Mouse (Mus musculus) adrenal gland, adult 2 months (tissue): ENCODE measurements around the gene Rbms1. TPM values are rescaled to one million over a fixed set of nuclear protein-coding genes. Genes with fewer than 3 reads are reported as not detected.

ENCODE experiments used
- DNase-seq: peaks from one replicate; pipeline ENCODE4 v3.0.0; 2021
- polyA plus RNA-seq: library from polyadenylated mRNA; depleted of rRNA; stranded (reverse); fragments of >200 nt; gene quantifications from 2 replicates; pipeline ENCODE4 v1.2.3, GENCODE M21; 2012
- total RNA-seq, 2 experiments: library from RNA; stranded (reverse); gene quantifications; 2 replicates each; pipeline ENCODE4 v1.2.3; 2021

The Rbms1 gene
- total and polyA plus RNA-seq, 3 experiments = 58.6 to 119 (median 60.1) TPM

DNA sequence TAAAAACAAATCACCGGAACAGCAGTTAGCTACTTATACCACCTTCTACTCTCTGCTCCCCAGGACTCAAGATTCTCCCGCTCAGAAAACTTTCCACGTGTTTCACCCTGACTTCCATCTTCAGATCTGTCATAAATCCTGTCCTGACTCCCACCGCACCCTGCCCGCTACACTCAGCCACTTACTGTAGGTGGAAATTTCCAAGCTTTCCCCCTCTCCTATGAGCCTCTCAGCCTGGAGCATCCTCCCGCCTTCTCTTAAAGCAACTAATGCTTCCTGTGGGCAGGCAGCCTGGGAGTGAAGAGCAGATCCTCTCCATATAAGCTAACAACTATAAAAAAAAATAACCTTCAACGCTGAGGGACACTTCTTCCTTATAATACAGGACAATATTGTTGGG is 44.6 kb downstream of the Rbms1 start:
- DNase-seq = no peak

DNA sequence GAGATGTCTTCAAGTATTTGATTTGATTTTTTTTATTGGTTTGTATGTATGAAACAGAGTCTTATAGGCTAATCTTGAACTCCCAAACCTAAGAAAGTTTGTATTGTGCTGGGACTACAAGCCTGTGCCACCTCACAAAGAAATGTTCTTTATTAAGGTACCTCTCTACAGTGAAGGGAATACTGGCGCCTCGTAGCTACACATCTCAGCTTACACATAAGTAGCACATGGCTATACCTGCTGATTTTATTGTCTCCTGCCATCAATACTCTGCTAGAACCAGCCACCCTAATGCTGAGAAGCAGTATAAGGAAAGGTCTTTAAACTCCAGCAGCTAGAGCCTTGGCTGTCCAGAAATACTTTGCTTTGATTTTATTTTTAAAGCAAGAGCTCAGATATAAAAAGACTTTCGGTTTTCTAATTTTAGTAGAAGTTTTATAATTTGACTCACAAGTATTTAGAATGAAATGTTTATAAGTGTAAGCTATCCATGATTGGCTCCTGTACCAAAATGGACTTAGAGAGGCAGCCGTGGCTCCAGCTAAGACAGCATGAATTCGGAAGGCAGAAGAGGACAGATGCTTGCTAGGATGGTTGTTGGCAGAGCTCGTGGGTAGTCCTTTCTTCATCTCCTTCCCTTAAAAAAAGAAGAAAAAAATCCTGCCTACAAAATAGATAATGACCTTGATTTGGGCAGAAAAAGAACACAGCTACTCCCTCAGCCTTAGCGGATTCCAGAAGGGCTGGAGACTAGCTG is 48.3 kb downstream of the Rbms1 start:
- DNase-seq = no peak

DNA sequence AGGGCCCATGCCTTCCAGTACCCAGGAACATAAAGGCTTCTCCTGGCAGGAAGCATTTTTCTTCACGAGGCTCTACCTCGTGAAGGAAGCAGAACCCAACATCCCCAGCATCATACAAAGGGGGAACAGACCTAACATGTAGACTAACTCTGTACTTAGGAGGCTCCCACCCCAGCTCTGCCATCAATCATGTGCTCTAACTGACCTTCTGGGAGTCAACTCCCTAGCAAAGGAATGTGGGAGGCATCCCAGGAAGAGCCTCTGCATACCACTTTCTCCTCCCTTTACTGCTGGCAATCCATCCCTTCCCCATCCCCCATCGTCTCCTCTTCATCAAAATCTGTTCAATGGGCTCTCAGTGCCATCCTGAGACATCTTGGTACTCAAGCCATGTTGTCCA is 49.7 kb downstream of the Rbms1 start:
- DNase-seq = no peak

DNA sequence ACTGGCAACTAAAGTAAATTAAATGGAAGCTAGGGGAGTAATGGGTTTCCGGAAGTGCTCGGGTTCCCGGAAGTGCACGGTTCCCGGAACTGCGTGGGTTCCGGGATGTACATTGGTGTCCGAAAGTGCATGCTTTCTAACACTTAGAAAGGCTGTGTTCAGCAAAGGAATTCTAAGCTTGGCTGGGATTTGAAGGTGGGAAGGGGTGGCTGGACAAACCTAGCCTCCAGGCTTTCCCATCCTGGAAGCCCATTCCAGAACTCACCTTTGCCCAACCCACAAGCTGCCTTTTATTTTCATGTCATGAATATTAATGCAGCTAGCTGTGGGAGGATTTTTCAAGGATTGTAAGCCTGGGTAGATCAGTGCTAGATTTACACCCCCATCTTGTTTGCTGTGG is 51.3 kb downstream of the Rbms1 start:
- no peak for DNase-seq

DNA sequence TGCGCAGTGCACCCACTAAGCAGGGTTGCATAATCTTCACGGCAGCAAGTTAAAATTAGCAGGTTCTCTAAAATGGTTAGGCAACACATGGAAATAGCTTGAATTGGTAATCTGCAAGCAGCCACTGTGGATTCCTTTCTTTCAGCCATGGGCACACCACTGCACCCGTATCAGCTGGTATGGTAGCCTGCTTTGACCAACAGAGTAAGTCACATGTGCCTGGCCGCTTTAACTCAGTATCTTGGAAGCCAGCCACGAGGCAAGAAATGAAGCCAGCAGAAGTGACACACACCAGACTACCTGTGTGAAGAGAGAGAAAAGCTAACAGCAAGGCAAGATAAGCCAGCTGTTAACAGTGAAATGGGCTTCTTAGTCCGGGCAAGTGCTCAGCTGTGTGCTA is 52.2 kb downstream of the Rbms1 start:
- peak; percentile 70 for DNase-seq

DNA sequence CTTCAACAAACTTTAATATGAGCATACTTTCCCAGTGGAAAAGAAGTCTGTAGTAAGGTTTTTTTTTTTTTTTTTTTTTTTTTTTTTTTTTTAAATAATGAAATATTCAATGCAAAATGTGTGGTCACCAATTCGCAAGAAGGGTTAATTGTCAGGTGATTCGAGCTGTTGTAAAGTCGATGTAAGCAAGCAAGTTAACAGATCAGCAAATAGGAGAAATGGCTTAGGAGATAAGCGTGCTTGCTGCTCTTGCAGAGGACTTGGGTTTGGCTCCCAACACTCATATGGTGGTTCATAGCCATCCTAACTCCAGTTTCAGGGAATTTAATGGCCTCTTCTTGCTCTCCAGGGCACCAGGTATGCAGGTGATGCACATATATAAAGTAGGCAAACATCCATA is 54.4 kb downstream of the Rbms1 start:
- no peak for DNase-seq

DNA sequence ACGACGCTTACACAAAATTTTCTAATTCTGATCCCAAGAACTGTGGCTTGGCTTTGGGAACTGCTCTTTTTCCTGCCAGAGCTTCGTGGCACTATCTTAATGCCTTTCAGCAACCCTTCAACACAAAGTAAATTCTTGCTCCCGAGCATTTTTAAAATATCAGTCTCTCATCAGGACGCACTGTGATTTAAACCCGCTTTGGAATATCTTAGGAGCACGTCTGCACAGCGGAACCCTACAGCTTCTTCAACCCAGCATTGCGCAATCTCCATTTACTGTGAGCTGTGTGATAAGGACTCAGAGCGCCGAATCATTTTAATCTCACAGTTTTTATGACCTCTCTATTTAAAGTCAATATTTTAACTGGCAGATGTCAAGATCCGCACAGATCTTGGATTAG is 54.9 kb downstream of the Rbms1 start:
- DNase-seq = no peak

DNA sequence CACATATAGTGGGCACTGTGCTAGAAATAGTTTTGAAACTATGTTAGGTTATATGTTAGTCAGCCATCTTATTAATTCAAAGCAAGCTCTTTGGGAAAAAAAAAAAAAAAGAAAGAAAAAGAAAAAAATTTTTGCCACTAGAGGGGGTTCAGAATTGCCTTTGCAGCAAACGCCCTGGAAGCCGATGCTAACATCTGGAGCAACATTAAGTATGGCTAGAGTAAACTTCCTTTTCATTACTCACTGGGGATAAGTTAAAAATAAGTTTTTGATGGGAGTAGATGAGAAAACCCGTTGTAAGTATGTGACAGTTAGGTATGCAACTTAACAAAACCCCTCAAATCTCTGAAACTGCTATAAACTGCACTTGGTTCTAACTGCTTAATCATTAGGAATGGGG is 57.7 kb downstream of the Rbms1 start:
- DNase-seq = no peak

DNA sequence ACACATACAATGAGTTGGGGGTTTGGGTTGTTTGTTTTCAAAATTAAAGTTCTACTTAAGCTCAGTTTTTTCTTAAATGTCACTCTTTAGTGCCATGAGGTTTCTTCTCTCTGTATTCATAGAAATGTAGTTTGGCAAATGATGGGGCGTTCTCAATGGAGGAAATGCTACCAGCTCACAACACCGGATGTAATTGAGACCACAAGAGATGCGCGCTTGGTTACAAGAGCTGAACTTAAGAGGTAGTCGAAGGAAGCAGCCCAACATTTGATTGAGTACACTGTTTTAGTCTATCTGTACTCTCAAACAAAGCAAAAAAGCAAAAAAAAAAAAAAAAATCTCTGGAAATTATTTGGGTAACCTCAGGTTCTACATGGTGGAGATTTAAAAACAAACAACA is 58.9 kb downstream of the Rbms1 start:
- DNase-seq = no peak

DNA sequence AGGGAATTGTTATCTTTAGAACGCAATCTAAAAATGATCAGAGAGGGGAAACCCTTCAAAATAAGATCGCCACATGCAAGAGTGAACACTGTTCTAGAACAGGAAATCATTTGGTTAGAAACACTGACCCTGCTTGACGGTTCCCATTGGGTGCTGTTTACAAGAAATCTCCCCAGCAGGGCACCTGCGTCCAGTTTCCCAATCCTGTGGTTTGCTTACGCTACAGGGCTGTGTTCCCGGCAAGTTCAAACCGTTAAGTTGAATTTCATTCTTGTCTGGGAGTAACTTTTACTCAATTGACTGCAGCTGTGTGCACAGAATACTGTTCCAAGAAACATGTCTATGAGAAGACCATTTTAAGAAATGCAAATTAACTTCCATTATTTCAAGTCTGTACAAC is 59.5 kb downstream of the Rbms1 start:
- DNase-seq = no peak

DNA sequence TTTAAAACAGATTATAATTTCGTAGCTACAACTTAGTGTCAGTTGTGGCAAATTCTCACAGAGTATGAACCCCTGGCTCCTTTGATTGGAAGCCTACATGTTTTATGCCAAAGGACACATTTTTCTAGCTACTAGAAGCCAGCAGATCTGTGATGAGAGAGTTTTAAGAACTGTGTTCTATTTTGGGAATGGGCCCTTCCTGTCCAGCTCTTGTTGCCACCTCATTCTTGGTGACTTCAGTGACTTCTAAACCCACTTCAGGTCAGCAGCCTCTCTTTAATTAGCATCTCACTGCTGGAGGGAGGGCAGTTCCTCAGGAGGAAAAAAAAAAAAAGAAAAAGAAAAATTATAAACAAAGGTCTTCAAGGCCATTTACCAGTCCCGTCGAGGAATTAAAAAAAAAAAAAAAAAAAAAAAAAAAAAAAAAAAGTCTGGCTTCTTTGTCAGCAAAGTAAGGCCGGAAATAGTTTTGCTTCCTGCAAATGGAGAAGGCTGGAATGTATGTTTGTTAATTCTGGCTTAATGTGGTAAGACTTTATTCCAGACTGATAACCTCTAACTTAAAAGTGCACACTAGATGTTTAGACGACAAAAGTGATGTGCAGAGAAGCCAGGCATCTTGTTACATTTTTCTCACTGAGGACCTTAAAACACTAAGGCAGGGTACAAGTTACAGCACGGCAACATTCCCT is 60.4 kb downstream of the Rbms1 start:
- no peak for DNase-seq

DNA sequence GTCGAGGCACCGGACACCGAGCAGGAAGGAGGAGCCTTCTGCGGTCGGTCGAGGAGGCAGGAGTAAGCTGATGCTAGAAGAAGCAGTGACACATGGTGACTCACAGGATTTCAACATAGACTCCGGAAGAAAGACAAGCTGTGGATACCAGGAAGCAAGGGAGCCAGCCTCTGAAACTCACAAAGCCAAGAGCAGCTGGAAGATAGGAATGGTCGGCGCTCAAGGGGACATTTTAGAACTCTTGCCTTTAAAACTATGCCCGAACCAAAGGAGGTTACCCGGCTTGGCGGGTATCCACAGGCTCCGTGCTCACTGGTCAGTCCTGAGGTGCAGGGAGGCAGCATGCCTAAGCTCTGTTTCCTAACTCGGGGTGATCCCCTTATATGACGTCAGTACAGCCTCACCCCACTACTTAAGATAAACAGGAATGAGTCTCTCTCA is 61.5 kb downstream of the Rbms1 start:
- peak; percentile 86 for DNase-seq

DNA sequence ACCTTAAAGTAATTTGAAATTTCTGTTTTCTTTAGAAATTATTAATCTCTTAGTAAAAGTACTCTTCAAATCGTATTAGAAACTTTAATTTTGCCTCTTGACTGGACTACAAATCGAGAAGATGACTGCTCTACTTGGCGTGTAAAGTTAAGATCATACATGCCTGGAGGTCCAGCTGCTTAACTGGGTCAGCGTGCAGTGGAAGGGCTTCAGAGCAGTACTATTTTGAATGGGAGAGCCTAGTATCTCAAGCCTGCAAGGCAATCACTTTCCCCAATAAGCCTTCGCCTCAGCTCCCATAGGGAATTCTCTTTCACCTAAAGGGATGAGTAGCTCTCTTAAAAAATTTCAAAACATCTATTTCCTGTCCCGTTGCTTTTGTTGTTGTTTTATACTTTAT is 62.0 kb downstream of the Rbms1 start:
- no peak for DNase-seq

DNA sequence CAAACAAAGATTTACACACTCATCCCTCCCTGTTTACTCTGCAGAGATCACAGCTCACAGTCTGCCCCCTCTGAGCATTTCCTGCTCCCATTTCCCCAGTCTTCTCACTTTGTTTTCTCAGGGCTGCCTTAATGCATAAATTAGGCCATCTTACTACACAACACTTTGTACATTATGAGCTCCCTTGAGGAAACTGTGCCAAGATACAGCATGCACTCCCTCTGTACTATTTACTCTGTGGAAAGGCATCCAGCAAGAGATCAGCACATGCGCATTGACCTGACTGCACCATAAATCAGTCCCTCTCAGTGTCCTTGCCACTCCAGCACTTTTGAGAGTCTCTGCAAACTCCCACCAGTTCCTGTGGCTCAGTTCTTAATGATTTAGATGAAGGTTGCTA is 70.0 kb downstream of the Rbms1 start:
- peak; percentile 33 for DNase-seq

DNA sequence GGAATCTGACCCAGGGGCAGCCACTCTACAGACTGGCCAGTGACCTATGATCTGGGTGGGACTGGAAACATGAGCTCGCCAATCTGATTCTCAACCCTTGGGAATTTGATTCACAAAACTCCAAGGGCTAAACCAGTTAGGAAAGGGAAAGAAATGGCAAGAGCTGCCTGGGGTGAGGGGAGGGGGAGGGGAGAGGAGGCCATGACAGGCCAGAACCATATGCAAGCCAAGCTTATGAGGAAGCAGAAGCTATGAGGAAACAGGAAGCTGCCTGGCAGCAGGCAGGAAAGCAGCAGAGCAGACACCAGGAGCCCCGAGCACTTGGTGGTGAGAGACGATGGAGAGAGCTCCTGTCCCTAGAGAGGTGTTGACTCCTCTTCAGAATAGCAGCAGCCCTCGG is 79.1 kb downstream of the Rbms1 start:
- peak; percentile 26 for DNase-seq

DNA sequence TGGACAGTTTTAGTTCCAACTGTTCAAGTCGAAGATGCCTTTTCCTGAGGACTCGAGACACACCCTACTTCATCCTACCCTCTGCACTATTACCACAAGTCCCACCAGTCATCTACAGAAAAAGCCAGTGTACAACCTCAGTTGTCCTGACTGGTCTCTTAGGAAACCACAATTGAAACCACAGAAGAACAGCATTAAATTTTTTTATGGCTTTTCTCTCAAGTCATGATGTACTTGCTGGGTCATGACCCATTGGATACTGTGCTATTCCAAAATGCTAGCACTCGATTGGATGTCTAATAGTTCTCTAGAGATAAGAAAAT is 80.0 kb downstream of the Rbms1 start:
- DNase-seq = no peak

DNA sequence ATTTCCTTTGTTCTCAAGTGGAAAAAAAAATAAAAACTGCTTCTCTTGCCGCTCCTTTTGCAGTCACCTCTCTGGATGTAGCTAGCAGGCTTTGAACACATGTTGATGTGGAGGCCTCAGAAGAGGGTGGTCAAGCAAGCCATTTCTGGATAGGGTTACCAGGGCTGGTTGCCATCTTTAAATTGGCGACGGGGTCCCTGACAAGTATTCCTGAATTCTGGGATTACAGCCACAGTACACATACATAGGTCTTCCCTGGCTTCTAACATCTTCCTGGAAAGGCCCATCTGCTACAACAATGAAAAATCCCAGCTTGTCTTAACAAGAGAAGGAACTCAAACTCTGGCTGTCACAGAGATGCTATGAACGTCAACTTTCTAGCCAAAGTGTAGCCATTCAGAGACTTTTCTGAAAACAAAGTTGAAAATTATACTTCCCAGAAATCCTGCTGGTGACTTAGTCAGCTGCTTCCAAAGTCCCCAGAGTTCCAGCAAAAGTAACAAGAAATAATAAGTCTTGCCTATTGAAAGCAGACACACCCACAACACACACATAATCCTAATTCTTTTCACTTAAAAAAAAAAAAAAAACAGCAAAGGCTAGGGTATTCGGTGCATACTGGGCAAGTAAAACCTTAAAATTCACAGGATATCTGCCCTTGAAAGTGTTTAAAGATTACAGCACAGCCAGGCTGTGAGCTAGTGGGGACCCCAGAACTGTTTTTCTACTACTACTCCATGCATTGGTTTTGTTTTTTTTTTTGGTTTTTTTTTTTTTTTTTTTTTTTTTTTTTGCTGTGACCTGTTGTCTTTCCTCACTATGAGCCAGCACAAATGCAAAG is 80.6 kb downstream of the Rbms1 start:
- DNase-seq = no peak

DNA sequence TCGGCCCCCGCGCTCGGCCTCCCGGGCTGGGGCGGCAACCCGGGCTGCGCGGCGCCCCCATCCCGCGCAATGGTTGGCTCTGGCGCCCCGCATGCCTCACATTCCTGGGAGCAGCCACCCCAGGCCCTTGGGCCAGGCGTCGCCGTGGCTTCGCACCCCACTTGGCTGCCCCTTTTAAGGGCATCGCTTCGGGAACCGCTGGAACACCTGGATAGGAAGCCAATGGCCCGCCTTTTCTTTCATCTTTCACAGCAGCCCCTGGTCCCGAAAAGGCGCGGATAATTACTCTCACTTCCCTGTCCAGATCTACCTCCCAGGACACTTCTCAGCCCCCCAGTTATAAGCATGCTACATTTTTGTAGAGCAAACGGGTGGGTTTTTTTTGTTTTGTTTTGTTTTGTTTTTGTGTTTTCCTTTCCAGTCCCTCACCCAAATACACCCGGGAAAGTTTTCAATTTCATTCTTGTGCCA is 81.4 kb downstream of the Rbms1 start:
- DNase-seq = no peak

DNA sequence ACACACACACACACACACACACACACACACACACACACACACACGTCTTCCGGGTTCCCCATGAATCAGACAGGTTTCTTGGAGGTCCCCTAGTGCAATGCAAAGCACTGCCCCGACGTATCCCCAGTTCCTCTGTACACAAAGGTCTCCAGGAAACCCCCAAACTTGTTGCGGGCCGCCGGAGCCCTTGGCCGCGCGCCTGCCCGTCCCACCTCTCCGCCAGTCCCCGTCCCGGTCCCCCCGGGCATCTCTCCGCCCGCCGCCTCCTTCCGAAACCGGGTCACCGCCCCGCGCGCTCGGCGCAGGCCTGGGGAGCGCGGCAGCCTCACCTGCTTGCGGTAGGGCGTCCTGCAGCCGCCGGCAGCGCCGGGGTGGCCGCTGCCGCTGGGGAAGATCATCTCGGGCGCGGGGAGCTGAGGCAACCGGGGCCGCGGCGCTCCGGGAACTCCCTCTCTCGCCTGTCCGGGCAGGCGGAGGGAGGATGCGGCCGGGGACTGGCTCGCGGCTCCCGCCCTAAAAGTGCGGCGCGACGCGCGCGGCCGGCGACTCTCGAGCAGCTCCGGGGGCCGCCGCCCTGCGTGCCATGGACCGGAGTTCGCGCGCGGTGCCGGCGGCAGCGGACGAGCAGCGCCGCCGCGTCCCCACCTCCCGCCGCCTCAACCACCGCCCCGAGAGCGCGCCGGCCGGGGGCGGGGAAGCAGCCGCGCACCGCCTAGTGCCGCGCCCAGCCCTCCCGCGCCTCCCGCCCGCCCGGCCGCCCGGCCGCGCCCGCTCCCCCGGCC is 82.0 kb downstream of the Rbms1 start:
- peak; percentile 91 for DNase-seq

DNA sequence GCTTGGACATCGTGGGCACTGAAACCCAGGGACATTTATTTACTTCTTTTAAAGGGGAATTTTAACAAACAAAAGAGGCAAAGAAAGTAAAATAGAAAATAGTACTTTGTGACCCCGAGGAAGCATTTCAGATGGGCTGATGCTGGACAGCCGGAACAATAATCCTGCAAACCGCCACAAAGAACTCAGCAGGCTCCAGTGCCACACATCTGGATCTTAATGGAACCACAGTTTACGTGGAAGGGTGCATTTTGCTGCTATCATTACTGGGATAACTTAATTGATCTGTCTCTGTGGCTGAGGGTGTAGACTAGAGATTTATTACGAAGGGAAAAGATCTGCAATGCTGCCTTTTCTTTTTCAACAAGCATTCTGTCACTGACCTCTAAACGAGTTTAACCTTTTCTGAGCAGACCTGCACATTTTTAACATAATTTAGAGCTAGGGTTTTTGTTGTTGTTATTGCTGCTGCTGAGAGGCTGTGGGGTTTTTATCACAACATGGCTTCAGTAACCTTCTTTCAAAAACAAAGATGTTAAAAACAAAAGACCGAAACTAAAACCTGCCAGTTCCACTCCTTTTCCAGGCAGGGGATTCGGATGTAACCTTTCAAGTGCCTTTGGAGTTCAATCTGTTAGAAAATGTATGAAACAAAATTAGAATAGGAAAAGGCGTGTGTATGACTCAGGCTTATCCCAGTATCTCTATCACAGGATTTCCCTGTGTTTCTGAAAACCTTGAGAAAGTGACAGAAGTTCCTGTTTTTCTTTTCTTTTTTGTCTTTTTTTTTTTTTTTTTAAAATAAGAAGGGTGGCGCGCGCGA is 82.8 kb downstream of the Rbms1 start:
- no peak for DNase-seq

DNA sequence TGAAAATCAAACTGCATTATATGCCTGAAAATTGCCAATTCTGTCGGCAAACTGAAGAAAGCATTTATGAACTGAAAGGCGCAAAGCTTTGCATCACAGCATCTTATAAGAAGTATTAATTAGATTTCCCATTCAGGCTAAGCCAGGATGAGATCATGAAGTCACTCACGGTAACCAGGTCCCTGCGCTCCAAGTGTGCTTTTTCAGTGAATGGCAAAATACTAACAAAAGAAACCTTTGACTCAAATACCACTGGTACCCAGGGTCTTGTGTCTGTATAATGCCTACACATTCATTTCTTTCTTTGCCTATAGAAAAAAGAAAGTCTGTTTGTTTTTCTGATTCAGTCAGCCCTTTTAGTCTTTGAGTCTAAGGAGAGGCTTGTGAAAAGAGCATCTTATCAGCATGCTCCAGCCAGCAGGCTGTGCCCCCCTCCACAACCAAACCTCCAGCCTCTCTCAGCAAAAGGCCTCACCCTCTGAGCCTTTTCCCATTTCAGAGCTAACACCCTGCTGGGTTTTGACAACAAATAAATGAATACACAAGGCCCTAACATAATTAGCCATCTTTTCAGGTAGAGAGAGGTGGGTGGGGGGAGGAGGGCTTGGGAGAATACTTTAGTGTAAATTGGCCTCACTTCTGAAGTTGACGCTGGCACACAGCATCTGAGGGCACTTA is 83.7 kb downstream of the Rbms1 start:
- DNase-seq = no peak
